Mouse (Mus musculus): ENCODE data around the gene Dcps. TPM values are rescaled to one million over a fixed set of nuclear protein-coding genes. Genes with fewer than 3 reads are reported as not detected.

Gene Dcps
- polyA plus RNA-seq, 1 experiment from 2014 or later = 91.3 TPM

- Histone ChIP-seq H3K4me1 (replicated peaks; ENCODE audit: control insufficient read depth, insufficient read depth, low read length) (no peaks in the 10 kb centered on the region), H3K4me3 (ENCODE audit: low read depth, low read length) (no peak overlapping the region), H3K9me3 (ENCODE audit: control insufficient read depth, low read length) (no peaks in the 10 kb centered on the region), H3K36me3 (ENCODE audit: control insufficient read depth, insufficient read depth, low read length) (no peaks in the 10 kb centered on the region), H3K27ac (ENCODE audit: low read depth, low read length) (no peak overlapping the region), H3K9ac (ENCODE audit: low read depth, low read length) (no peak overlapping the region), H3K4me2 (replicated peaks; ENCODE audit: low read depth, low read length) (no peak overlapping the region), H3K27me3 (ENCODE audit: control insufficient read depth, insufficient read depth, low read length) (no peaks in the 10 kb centered on the region)
- WGBS = 40% methylated on average over 3 of the region's 3 CpGs
- DNase-seq (ENCODE audit: low spot score) (peak; percentile 39), ATAC-seq (ENCODE audit: low FRiP score) (peak; percentile 48; the same call in 1 of the 2 replicates)
These were observed 9.6 kb downstream of the Dcps start for GRCm38 (mm10) chr9:35166144-35166797.

- no peak overlapping the region for H3K4me2 ChIP-seq (replicated peaks; ENCODE audit: low read depth, low read length)
- no peaks in the 10 kb centered on the region for H3K36me3 ChIP-seq (ENCODE audit: control insufficient read depth, insufficient read depth, low read length)
- no peak for DNase-seq (ENCODE audit: low spot score)
- H3K4me3 ChIP-seq (ENCODE audit: low read depth, low read length) = no peak overlapping the region
- H3K9me3 ChIP-seq (ENCODE audit: control insufficient read depth, low read length) = no peaks in the 10 kb centered on the region
- no peak overlapping the region for H3K9ac ChIP-seq (ENCODE audit: low read depth, low read length)
- 86% methylated on average over 5 of the region's 5 CpGs for WGBS
- H3K4me1 ChIP-seq (replicated peaks; ENCODE audit: control insufficient read depth, insufficient read depth, low read length) = no peaks in the 10 kb centered on the region
- H3K27ac ChIP-seq (ENCODE audit: low read depth, low read length) = no peak overlapping the region
- ATAC-seq (ENCODE audit: low FRiP score) = no peak
- no peaks in the 10 kb centered on the region for H3K27me3 ChIP-seq (ENCODE audit: control insufficient read depth, insufficient read depth, low read length)
These were observed 11.6 kb downstream of the Dcps start for GRCm38 (mm10) chr9:35164142-35164874.

- H3K4me1 ChIP-seq (replicated peaks; ENCODE audit: control insufficient read depth, insufficient read depth, low read length) = no peaks in the 10 kb centered on the region
- H3K4me3 ChIP-seq (ENCODE audit: low read depth, low read length) = no peak overlapping the region
- H3K36me3 ChIP-seq (ENCODE audit: control insufficient read depth, insufficient read depth, low read length) = no peaks in the 10 kb centered on the region
- H3K27me3 ChIP-seq (ENCODE audit: control insufficient read depth, insufficient read depth, low read length) = no peaks in the 10 kb centered on the region
- DNase-seq (ENCODE audit: low spot score) = no peak
- 93% methylated on average over 11 of the region's 11 CpGs for WGBS
- no peak for ATAC-seq (ENCODE audit: low FRiP score)
- no peaks in the 10 kb centered on the region for H3K9me3 ChIP-seq (ENCODE audit: control insufficient read depth, low read length)
- no peak overlapping the region for H3K27ac ChIP-seq (ENCODE audit: low read depth, low read length)
- no peak overlapping the region for H3K4me2 ChIP-seq (replicated peaks; ENCODE audit: low read depth, low read length)
- H3K9ac ChIP-seq (ENCODE audit: low read depth, low read length) = no peak overlapping the region
These were observed 12.7 kb downstream of the Dcps start for GRCm38 (mm10) chr9:35163011-35163690.

GRCm38 (mm10) chr9:35161721-35162120 lies 14.1 kb downstream of the Dcps start:
- Histone ChIP-seq H3K4me3 (ENCODE audit: low read depth, low read length) (no peak overlapping the region), H3K27ac (ENCODE audit: low read depth, low read length) (no peak overlapping the region), H3K27me3 (ENCODE audit: control insufficient read depth, insufficient read depth, low read length) (no peaks in the 10 kb centered on the region), H3K4me2 (replicated peaks; ENCODE audit: low read depth, low read length) (no peak overlapping the region), H3K9ac (ENCODE audit: low read depth, low read length) (no peak overlapping the region), H3K4me1 (replicated peaks; ENCODE audit: control insufficient read depth, insufficient read depth, low read length) (no peaks in the 10 kb centered on the region), H3K36me3 (ENCODE audit: control insufficient read depth, insufficient read depth, low read length) (no peaks in the 10 kb centered on the region), H3K9me3 (ENCODE audit: control insufficient read depth, low read length) (no peaks in the 10 kb centered on the region)
- no peak for DNase-seq (ENCODE audit: low spot score)
- ATAC-seq (ENCODE audit: low FRiP score) = no peak
- WGBS = 95% methylated on average over 7 of the region's 7 CpGs

- WGBS = 71% methylated on average over 2 of the region's 2 CpGs
- H3K36me3 ChIP-seq (ENCODE audit: control insufficient read depth, insufficient read depth, low read length) = no peaks in the 10 kb centered on the region
- no peaks in the 10 kb centered on the region for H3K27me3 ChIP-seq (ENCODE audit: control insufficient read depth, insufficient read depth, low read length)
- ATAC-seq (ENCODE audit: low FRiP score) (no peak), DNase-seq (ENCODE audit: low spot score) (no peak)
- no peak overlapping the region for H3K27ac ChIP-seq (ENCODE audit: low read depth, low read length)
- H3K9ac ChIP-seq (ENCODE audit: low read depth, low read length) = no peak overlapping the region
- no peaks in the 10 kb centered on the region for H3K9me3 ChIP-seq (ENCODE audit: control insufficient read depth, low read length)
- H3K4me2 ChIP-seq (replicated peaks; ENCODE audit: low read depth, low read length) = no peak overlapping the region
- H3K4me1 ChIP-seq (replicated peaks; ENCODE audit: control insufficient read depth, insufficient read depth, low read length) = no peaks in the 10 kb centered on the region
- H3K4me3 ChIP-seq (ENCODE audit: low read depth, low read length) = no peak overlapping the region
These were observed 15.2 kb downstream of the Dcps start for GRCm38 (mm10) chr9:35160662-35161061.

- H3K4me1 ChIP-seq (replicated peaks; ENCODE audit: control insufficient read depth, insufficient read depth, low read length) = no peaks in the 10 kb centered on the region
- H3K4me2 ChIP-seq (replicated peaks; ENCODE audit: low read depth, low read length) = no peak overlapping the region
- H3K9ac ChIP-seq (ENCODE audit: low read depth, low read length) = no peak overlapping the region
- H3K9me3 ChIP-seq (ENCODE audit: control insufficient read depth, low read length) = no peaks in the 10 kb centered on the region
- DNase-seq (ENCODE audit: low spot score) (no peak), ATAC-seq (ENCODE audit: low FRiP score) (no peak)
- H3K4me3 ChIP-seq (ENCODE audit: low read depth, low read length) = no peak overlapping the region
- WGBS = 87% methylated on average over 3 of the region's 3 CpGs
- no peak overlapping the region for H3K27ac ChIP-seq (ENCODE audit: low read depth, low read length)
- no peaks in the 10 kb centered on the region for H3K36me3 ChIP-seq (ENCODE audit: control insufficient read depth, insufficient read depth, low read length)
- no peaks in the 10 kb centered on the region for H3K27me3 ChIP-seq (ENCODE audit: control insufficient read depth, insufficient read depth, low read length)
These were observed 17.4 kb downstream of the Dcps start for GRCm38 (mm10) chr9:35158477-35158876.

GRCm38 (mm10) chr9:35156862-35157261 lies 19.0 kb downstream of the Dcps start:
- H3K36me3 ChIP-seq (ENCODE audit: control insufficient read depth, insufficient read depth, low read length) = no peaks in the 10 kb centered on the region
- ATAC-seq (ENCODE audit: low FRiP score) = no peak
- H3K4me1 ChIP-seq (replicated peaks; ENCODE audit: control insufficient read depth, insufficient read depth, low read length) = no peaks in the 10 kb centered on the region
- H3K27me3 ChIP-seq (ENCODE audit: control insufficient read depth, insufficient read depth, low read length) = no peaks in the 10 kb centered on the region
- H3K27ac ChIP-seq (ENCODE audit: low read depth, low read length) = no peak overlapping the region
- H3K4me2 ChIP-seq (replicated peaks; ENCODE audit: low read depth, low read length) = no peak overlapping the region
- no peak for DNase-seq (ENCODE audit: low spot score)
- H3K9ac ChIP-seq (ENCODE audit: low read depth, low read length) = no peak overlapping the region
- H3K4me3 ChIP-seq (ENCODE audit: low read depth, low read length) = no peak overlapping the region
- 86% methylated on average over 4 of the region's 4 CpGs for WGBS
- no peaks in the 10 kb centered on the region for H3K9me3 ChIP-seq (ENCODE audit: control insufficient read depth, low read length)

- Histone ChIP-seq H3K9me3 (ENCODE audit: control insufficient read depth, low read length) (no peaks in the 10 kb centered on the region), H3K4me2 (replicated peaks; ENCODE audit: low read depth, low read length) (no peak overlapping the region), H3K27ac (ENCODE audit: low read depth, low read length) (no peak overlapping the region), H3K9ac (ENCODE audit: low read depth, low read length) (no peak overlapping the region), H3K4me1 (replicated peaks; ENCODE audit: control insufficient read depth, insufficient read depth, low read length) (no peaks in the 10 kb centered on the region), H3K36me3 (ENCODE audit: control insufficient read depth, insufficient read depth, low read length) (no peaks in the 10 kb centered on the region), H3K27me3 (ENCODE audit: control insufficient read depth, insufficient read depth, low read length) (no peaks in the 10 kb centered on the region), H3K4me3 (ENCODE audit: low read depth, low read length) (no peak overlapping the region)
- DNase-seq (ENCODE audit: low spot score) = no peak
- 94% methylated on average over 5 of the region's 5 CpGs for WGBS
- no peak for ATAC-seq (ENCODE audit: low FRiP score)
These were observed 19.7 kb downstream of the Dcps start for GRCm38 (mm10) chr9:35156002-35156710.
